Mouse (Mus musculus) G1E (cell line): Measurements from ENCODE around the gene Lrfn2.

Source experiments
- CTCF ChIP-seq: IDR thresholded peaks from 2 replicates; pipeline ENCODE4 v1.5.1; 2012; ENCODE audit warnings: low read depth, low read length, inconsistent platforms, mixed read lengths
- GATA1 ChIP-seq: IDR thresholded peaks from 2 replicates; pipeline ENCODE4 v1.6.1; 2012; ENCODE audit warnings: borderline replicate concordance, low read length, inconsistent platforms, mixed read lengths
- POLR2AphosphoS5 ChIP-seq: IDR thresholded peaks from 2 replicates; pipeline ENCODE4 v1.6.1; 2012; ENCODE audit warnings: low read depth, low read length, inconsistent platforms; ENCODE audit not compliant: insufficient replicate concordance
- TAL1 ChIP-seq: conservative IDR thresholded peaks from 2 replicates; pipeline ENCODE4 v1.6.1; 2012; ENCODE audit warnings: low read depth, low read length, inconsistent platforms, mixed read lengths

- no peak for TF ChIP-seq CTCF
- no peak for TF ChIP-seq GATA1
- TF ChIP-seq TAL1: no peak
- no peak for TF ChIP-seq POLR2AphosphoS5
Observed at GRCm38 (mm10) chr17:48936445-48937141, 4.4 kb downstream of the Lrfn2 start.
